Mouse (Mus musculus): Measurements from ENCODE around the gene Romo1.

- TF ChIP-seq CTCF (IDR thresholded peaks at IDR 0.05; ENCODE audit: low read depth) (peak; percentile 35), EP300 (IDR thresholded peaks at IDR 0.05; ENCODE audit: low read depth) (no peak)
These were observed 8.1 kb upstream of the Romo1 start for GRCm38 (mm10) chr2:156135695-156136094.

All from heart, postnatal 0 days (tissue).